Mouse (Mus musculus): ENCODE results near the gene Ush2a.

DNA sequence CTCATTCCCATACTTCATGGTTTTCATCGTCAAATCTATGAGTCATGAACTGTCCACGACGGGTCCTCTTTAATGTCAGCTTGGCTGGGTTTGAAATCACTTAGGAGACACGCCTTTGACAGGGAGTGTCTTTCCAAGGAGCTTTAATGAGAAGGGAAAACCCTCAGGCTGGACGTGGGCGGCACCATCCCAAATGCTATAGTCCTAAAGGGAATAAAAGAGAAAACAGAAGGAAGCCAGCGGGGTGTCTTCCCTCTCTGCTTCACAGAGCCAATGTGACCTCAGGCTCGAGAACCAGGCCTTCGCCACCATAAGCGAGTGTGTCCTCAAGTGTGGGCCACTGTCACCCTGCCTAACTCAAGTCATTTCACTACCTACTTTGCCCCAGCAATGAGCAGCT, 523.2 kb downstream of the Ush2a start:
- no peak for TF ChIP-seq POLR2A (IDR thresholded peaks at IDR 0.05; ENCODE audit: insufficient read depth, low read depth, low read length)
- no peak for TF ChIP-seq CTCF (IDR thresholded peaks at IDR 0.05; ENCODE audit: insufficient read depth, low read depth, low read length)

Measured in olfactory bulb, adult 2 months (tissue).